Mouse (Mus musculus) urinary bladder, adult 2 months (tissue): ENCODE results near the gene Hdac10. TPM values are rescaled to one million over a fixed set of nuclear protein-coding genes. Genes with fewer than 3 reads are reported as not detected.

Experiments used
- DNase-seq: peaks from one replicate; pipeline ENCODE4 v3.0.0; 2022; ENCODE audit warnings: low spot score
- polyA plus RNA-seq: library from polyadenylated mRNA; depleted of rRNA; stranded (reverse); fragments of >200 nt; gene quantifications from 2 replicates; pipeline ENCODE4 v1.2.3, GENCODE M21; 2012

The Hdac10 gene
- polyA plus RNA-seq, 1 experiment, result 36.4 TPM

- DNase-seq, result no peak
Measured at GRCm38 (mm10) chr15:89124312-89124711, 4.2 kb downstream of the Hdac10 start.

- no peak for DNase-seq
Measured at GRCm38 (mm10) chr15:89123595-89123994, 4.9 kb downstream of the Hdac10 start.

GRCm38 (mm10) chr15:89122649-89123366 lies 5.7 kb downstream of the Hdac10 start, which contains the start of gene Tubgcp6:
Gene Tubgcp6, minus strand, starts transcription at chr15:89123112.
- DNase-seq, result peak; percentile 84

- no peak for DNase-seq
Measured at GRCm38 (mm10) chr15:89118007-89118406, 10.5 kb downstream of the Hdac10 start.

GRCm38 (mm10) chr15:89110147-89110546 lies 18.4 kb downstream of the Hdac10 start:
- no peak for DNase-seq

- DNase-seq, result no peak
Measured at GRCm38 (mm10) chr15:89106976-89107375, 21.5 kb downstream of the Hdac10 start.

- no peak for DNase-seq
Measured at GRCm38 (mm10) chr15:89106073-89106472, 22.4 kb downstream of the Hdac10 start.

GRCm38 (mm10) chr15:89104425-89104824 lies 24.1 kb downstream of the Hdac10 start:
- DNase-seq, result no peak

- DNase-seq, result no peak
Measured at GRCm38 (mm10) chr15:89103921-89104320, 24.6 kb downstream of the Hdac10 start.

- DNase-seq, result no peak
Measured at GRCm38 (mm10) chr15:89102646-89103045, 25.9 kb downstream of the Hdac10 start.

- no peak for DNase-seq
Measured at GRCm38 (mm10) chr15:89100823-89101222, 27.7 kb downstream of the Hdac10 start.

- no peak for DNase-seq
Measured at GRCm38 (mm10) chr15:89098616-89099015, 29.9 kb downstream of the Hdac10 start.

- no peak for DNase-seq
Measured at GRCm38 (mm10) chr15:89097450-89097849, 31.1 kb downstream of the Hdac10 start.

GRCm38 (mm10) chr15:89092181-89092580 lies 36.3 kb downstream of the Hdac10 start:
- DNase-seq, result no peak

GRCm38 (mm10) chr15:89090662-89091061 lies 37.8 kb downstream of the Hdac10 start:
- no peak for DNase-seq

GRCm38 (mm10) chr15:89089248-89090051 lies 39.0 kb downstream of the Hdac10 start:
- peak; percentile 39 for DNase-seq

- DNase-seq, result peak; percentile 86
Measured at GRCm38 (mm10) chr15:89088607-89089247, 39.8 kb downstream of the Hdac10 start, which contains the start of gene Selenoo. Gene Selenoo, plus strand, starts transcription at chr15:89089084.

- no peak for DNase-seq
Measured at GRCm38 (mm10) chr15:89084826-89085225, 43.7 kb downstream of the Hdac10 start.

- DNase-seq, result no peak
Measured at GRCm38 (mm10) chr15:89083906-89084305, 44.6 kb downstream of the Hdac10 start.

- no peak for DNase-seq
Measured at GRCm38 (mm10) chr15:89078208-89078836, 50.2 kb downstream of the Hdac10 start.

- DNase-seq, result peak; percentile 63
Measured at GRCm38 (mm10) chr15:89076156-89076731, 52.3 kb downstream of the Hdac10 start.
